Mouse (Mus musculus) embryo, embryonic 11.5 days (tissue): ENCODE results near the gene Tlr5.
A peak's percentile ranks its signal among the peaks of the same experiment; 100 is the strongest.

Source experiments
- DNase-seq: peaks from one replicate; pipeline ENCODE4 v3.0.0-alpha.2; 2012; ENCODE audit warnings: low read depth, low spot score

Gene Tlr5

GRCm38 (mm10) chr1:182954287-182955046 lies at the start of gene Tlr5:
Gene Tlr5, plus strand, starts transcription at chr1:182954788.
- peak; percentile 37 for DNase-seq

DNA sequence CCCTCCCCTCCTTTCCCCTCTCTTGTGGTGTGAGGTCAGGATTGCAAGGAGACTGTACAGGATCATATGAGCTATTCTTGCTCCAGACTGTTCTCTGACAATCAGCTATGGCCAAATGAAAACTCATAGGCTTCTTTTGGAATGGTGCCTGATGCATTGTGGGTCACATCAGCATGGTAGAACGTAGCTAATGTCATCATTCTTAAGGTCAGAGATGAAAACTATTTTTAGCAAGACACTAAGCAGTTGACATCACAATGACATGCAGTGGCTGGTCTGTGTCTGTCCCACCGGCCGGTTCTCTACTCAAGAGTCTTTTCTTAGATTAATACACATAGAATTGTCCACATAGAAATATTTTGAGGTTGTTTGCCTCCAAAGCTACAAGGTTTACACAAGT lies 48.9 kb upstream of the Tlr5 start:
- DNase-seq: no peak

- peak; percentile 66 for DNase-seq
Observed at GRCm38 (mm10) chr1:182908050-182909036, 46.2 kb upstream of the Tlr5 start.

- DNase-seq: no peak
Observed at GRCm38 (mm10) chr1:182909066-182909465, 45.5 kb upstream of the Tlr5 start.

GRCm38 (mm10) chr1:182909596-182909995 lies 45.0 kb upstream of the Tlr5 start:
- DNase-seq: no peak

GRCm38 (mm10) chr1:182912591-182912990 lies 42.0 kb upstream of the Tlr5 start:
- DNase-seq: no peak

GRCm38 (mm10) chr1:182914121-182914908 lies 40.3 kb upstream of the Tlr5 start:
- DNase-seq: no peak

GRCm38 (mm10) chr1:182916166-182916565 lies 38.4 kb upstream of the Tlr5 start:
- no peak for DNase-seq

DNA sequence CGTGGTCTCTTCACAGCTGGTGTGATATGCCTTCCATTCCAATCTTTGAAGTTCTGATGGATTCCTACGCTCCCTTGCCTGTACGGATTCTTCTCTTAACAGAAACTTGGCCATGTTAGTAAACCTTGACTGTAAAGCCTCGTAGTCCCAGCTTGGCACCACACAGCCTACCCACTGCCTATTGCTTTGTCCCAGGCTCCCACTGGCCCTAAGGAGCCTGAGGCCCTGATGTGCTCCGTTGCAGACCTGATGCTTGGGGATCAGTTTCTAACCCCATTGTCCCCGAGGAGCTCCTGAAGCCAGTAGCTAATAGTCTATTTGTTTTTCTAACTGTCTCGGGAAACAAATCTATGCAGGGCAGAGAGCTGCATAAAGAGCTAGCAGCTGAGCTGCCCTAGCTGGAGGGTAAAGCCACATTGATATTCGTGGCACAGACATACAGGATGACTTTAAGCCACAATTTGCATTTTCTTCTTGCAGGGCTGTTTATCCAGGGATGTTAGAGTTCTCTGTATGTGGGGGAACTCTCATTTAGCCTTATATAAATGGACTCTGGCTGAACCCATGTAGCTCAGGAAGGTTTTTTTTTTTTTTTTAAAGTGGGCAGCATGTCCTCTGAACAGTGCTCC lies 35.8 kb upstream of the Tlr5 start:
- no peak for DNase-seq

- no peak for DNase-seq
Observed at GRCm38 (mm10) chr1:182922824-182923223, 31.8 kb upstream of the Tlr5 start.

- no peak for DNase-seq
Observed at GRCm38 (mm10) chr1:182926465-182926864, 28.1 kb upstream of the Tlr5 start.

- no peak for DNase-seq
Observed at GRCm38 (mm10) chr1:182927878-182928851, 26.4 kb upstream of the Tlr5 start.

DNA sequence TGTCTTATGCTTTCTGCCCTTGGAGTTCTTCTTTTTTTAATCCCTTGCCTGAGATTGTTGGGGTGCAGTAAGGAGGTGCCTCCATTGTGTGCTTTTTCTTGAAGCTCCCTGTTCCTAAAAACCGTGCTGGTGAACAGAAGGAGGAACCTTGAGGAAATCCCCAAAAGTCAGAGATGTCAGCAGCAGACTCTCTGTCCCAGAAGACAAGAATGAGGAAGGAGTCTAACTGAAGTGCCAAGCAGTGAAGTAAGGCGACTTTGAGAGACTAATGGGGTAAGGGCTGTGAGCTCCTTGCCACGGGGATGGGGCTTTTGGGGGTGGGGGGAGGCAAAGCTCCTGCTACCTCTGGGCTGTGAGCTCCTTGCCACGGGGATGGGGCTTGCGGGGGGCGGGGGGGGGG lies 19.1 kb upstream of the Tlr5 start:
- no peak for DNase-seq

- DNase-seq: no peak
Observed at GRCm38 (mm10) chr1:182937486-182938120, 17.0 kb upstream of the Tlr5 start.

DNA sequence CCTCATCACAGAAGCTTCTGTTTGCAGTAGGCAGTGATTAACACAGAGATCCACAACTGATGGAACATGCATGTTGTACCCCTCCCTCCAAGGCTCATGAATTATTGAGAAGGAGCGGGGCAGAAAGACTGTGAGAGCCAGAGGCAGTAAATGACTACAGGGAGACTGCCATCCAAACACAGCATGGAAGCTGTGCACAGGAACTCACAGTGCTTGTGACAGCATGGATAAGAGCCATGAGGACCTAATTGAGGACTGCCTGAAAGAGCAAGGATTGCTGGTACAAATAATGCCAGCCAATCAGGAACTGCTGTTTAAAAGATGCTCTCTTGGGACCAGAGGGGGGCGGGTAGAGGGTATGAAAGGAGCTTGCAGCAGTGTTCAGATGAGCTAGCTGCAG lies 12.7 kb upstream of the Tlr5 start:
- DNase-seq: no peak

- DNase-seq: no peak
Observed at GRCm38 (mm10) chr1:182943911-182944310, 10.7 kb upstream of the Tlr5 start.

DNA sequence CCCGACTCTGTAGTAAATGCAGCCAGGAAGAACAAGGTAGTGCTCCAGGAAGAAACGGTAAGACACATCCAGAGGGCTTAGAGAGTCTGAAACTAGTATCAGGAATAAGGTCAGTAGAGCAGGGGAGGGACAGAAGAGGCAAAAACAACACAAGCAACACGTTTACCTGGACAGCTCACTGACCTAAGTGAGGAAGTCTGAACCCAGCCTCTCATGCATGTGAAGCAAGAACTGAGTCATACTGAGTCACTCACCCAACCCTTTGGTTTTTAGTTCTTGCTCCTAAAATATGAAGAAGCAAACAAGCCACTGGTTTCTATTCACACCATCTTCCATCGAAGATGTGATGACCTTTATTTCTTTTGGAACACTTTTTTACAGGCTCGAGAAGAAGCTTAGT lies 9.9 kb upstream of the Tlr5 start:
- DNase-seq: no peak

DNA sequence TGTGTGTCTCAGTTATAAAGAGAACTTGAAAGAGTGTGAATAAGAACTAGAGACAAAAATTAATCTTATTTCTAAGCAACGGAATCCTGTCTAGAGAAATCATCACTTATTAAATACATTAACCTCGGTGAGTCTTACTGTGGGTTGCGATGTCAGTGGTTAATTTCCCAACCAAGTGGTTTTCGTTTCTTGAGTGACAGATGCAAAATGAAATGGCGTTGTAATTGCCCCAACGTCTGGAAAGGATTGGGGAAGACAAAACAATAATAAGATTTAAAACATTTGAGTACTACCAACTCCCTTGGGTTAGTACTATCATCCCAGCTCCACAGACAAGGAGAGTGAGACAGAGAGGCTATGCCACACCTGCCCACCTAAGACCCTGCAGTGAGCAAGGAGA lies 9.0 kb upstream of the Tlr5 start:
- no peak for DNase-seq

DNA sequence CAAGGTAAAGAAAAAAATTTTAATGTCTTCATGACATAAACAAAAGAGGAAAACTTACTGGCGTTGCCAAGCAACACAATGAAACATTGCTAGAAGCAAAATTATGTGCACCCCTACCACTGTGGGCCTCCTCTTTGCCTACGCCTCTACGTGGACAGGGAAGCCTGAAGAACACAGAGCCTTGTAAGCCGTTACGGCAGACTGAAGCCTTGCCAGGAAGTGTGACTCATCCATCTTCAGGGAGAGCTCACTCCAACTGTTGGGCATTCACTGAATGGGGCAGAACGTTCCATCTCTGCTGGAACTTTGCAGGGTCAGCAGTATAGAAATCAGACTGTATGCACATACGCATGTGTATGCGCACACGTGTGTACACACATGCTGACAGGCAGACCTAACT lies 3.3 kb upstream of the Tlr5 start:
- DNase-seq: no peak

DNA sequence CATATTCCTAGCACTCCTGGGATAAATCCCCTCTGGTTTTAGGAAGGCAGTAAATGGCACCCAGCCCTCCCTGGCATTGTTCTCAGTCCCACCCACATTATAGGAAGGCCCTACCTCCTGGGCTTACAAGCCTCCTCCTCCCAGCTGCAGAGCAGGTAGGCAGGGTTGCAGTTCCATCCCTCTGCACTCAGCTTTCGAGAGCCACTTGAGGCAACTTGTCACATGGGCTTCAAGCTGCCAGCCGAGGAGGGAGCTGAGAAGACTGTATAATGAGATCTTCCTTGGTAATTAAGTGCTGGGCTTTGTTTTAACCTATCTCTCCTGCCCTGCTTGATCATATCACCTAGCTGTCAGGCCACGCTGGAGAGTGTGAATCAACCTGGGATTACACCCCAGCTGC lies 1.4 kb upstream of the Tlr5 start:
- DNase-seq: no peak
